Mouse (Mus musculus): ENCODE results near the gene Acot2. TPM values are rescaled to one million over a fixed set of nuclear protein-coding genes. Genes with fewer than 3 reads are reported as not detected.
A peak's percentile ranks its signal among the peaks of the same experiment; 100 is the strongest.

The Acot2 gene
- polyA plus RNA-seq, 1 experiment = 31.1 TPM

DNA sequence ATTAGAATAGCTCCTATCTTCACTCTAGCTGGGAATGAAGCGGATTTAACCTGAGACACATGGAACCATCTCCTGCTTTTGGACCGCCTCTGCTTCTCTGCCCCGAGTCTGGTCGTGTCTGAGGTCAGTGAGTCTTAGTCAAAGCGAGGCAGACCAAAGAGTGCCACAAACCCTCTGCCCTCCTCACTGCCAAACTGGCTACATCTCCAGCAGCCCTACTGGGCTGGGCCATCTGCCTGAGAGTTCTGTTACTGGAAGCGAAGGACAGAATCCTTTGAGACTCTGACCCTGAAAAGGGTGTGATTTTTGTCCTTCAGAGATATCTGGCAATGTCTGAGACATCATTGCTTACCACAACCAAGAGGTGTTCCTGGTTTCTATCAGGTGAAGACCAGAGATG, 8.8 kb upstream of the Acot2 start:
- Histone ChIP-seq H3K36me3 (ENCODE audit: control insufficient read depth, insufficient read depth) (no peaks in the 10 kb centered on the region), H3K4me3 (no peak overlapping the region)
- TF ChIP-seq POLR2AphosphoS2 (IDR thresholded peaks at IDR 0.05; ENCODE audit: insufficient read length, low read depth) (no peak), TCF12 (IDR thresholded peaks at IDR 0.05; ENCODE audit: insufficient read depth, poor library complexity, severe bottlenecking) (no peak), MAX (IDR thresholded peaks at IDR 0.05; ENCODE audit: low read depth) (no peak), MYOG (IDR thresholded peaks at IDR 0.05; ENCODE audit: control insufficient read depth in 1 of 3, insufficient read depth in 1 of 3, insufficient read length in 2 of 3, low read depth in 2 of 3) (no peak), SRF (IDR thresholded peaks at IDR 0.05; ENCODE audit: control insufficient read depth, insufficient read length, low read depth) (no peak), E2F4 (IDR thresholded peaks at IDR 0.05; ENCODE audit: insufficient read depth) (no peak), TCF3 (IDR thresholded peaks at IDR 0.05; ENCODE audit: insufficient read length, low read depth) (no peak), REST (IDR thresholded peaks at IDR 0.05; ENCODE audit: insufficient read depth, insufficient read length) (no peak), POLR2A (IDR thresholded peaks at IDR 0.05; ENCODE audit: insufficient read length, low read depth) (no peak), CEBPB (IDR thresholded peaks at IDR 0.05; ENCODE audit: insufficient read depth, poor library complexity, severe bottlenecking) (no peak), USF1 (IDR thresholded peaks at IDR 0.05; ENCODE audit: low read depth) (no peak), MYOD1 (IDR thresholded peaks at IDR 0.05; ENCODE audit: control insufficient read depth in 1 of 3, insufficient read length in 2 of 3, low read depth in 2 of 3) (no peak)

DNA sequence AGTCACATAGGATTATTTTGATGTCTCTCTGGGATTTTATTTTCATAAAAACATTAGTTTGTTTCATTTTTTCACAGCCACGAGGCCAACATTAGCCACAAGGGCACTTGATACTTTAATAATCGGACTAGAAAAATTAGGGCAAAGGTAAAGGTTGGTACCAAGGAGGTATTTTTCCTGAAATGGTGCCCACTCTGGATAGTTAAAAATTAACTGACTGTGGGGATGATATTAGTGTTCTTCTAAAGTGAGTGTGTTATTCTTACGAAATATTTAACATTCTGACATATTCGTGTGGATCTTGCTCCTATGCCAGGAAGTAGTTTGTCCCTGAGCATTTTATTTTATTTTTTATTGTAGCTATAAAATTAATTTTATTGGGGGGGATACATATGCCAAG, 6.0 kb upstream of the Acot2 start:
- no peak overlapping the region for H3K4me2 ChIP-seq (ENCODE audit: low read depth)
- no peak for TF ChIP-seq TCF3 (IDR thresholded peaks at IDR 0.05; ENCODE audit: insufficient read length, low read depth)
- TF ChIP-seq REST (IDR thresholded peaks at IDR 0.05; ENCODE audit: insufficient read depth, insufficient read length) = no peak
- TF ChIP-seq POLR2A (IDR thresholded peaks at IDR 0.05; ENCODE audit: insufficient read length, low read depth) = no peak
- TF ChIP-seq MYOD1 (IDR thresholded peaks at IDR 0.05; ENCODE audit: control insufficient read depth in 1 of 3, insufficient read length in 2 of 3, low read depth in 2 of 3) = no peak
- TF ChIP-seq SRF (IDR thresholded peaks at IDR 0.05; ENCODE audit: control insufficient read depth, insufficient read length, low read depth) = no peak
- TF ChIP-seq POLR2AphosphoS2 (IDR thresholded peaks at IDR 0.05; ENCODE audit: insufficient read length, low read depth) = no peak
- no peak for TF ChIP-seq CEBPB (IDR thresholded peaks at IDR 0.05; ENCODE audit: insufficient read depth, poor library complexity, severe bottlenecking)
- TF ChIP-seq MAX (IDR thresholded peaks at IDR 0.05; ENCODE audit: low read depth) = no peak
- no peak for TF ChIP-seq USF1 (IDR thresholded peaks at IDR 0.05; ENCODE audit: low read depth)
- TF ChIP-seq TCF12 (IDR thresholded peaks at IDR 0.05; ENCODE audit: insufficient read depth, poor library complexity, severe bottlenecking) = no peak
- TF ChIP-seq MYOG (IDR thresholded peaks at IDR 0.05; ENCODE audit: control insufficient read depth in 1 of 3, insufficient read depth in 1 of 3, insufficient read length in 2 of 3, low read depth in 2 of 3) = no peak
- TF ChIP-seq E2F4 (IDR thresholded peaks at IDR 0.05; ENCODE audit: insufficient read depth) = no peak
- H3K27me3 ChIP-seq (ENCODE audit: control insufficient read depth, insufficient read depth, insufficient read length) = peaks cover 21% of the 10 kb centered on the region
- H3K4me3 ChIP-seq = no peak overlapping the region
- H3K79me2 ChIP-seq (ENCODE audit: control insufficient read depth, insufficient read depth) = no peaks in the 10 kb centered on the region
- no peaks in the 10 kb centered on the region for H3K36me3 ChIP-seq (ENCODE audit: control insufficient read depth, insufficient read depth)
- H3ac ChIP-seq (ENCODE audit: control insufficient read depth, insufficient read length) = no peak overlapping the region

More for the DNA sequence above, 8.8 kb upstream of the Acot2 start:
- Histone ChIP-seq H3K4me2 (ENCODE audit: low read depth) (no peak overlapping the region), H3K79me2 (ENCODE audit: control insufficient read depth, insufficient read depth) (no peaks in the 10 kb centered on the region), H3ac (ENCODE audit: control insufficient read depth, insufficient read length) (no peak overlapping the region), H3K27me3 (ENCODE audit: control insufficient read depth, insufficient read depth, insufficient read length) (peaks cover 22% of the 10 kb centered on the region)

DNA sequence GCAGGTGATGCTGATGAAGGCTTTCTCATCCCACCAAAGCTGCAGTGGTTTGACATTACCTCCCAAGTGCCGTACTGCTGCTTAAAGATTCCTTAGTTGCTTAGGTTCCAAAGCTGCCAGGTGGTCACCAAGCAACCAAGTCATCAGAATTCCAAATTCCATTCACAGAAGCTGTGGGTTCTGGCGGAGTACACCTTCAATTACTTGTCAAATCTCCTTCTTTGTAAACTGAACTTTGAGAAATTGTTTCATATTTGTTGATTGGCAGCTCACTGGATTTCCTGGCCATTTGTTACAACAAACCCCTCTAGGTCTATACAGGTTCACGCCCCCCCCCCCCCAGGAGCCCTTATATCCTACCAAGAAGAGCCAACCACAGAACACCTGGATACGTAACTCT, 2.9 kb upstream of the Acot2 start, which contains the start of gene Heatr4:
Gene Heatr4 (minus strand): TSS at position 101 of the 400 bp plus-strand sequence.
- Histone ChIP-seq H3K36me3 (ENCODE audit: control insufficient read depth, insufficient read depth) (no peaks in the 10 kb centered on the region), H3K79me2 (ENCODE audit: control insufficient read depth, insufficient read depth) (peaks cover 13% of the 10 kb centered on the region), H3K27me3 (ENCODE audit: control insufficient read depth, insufficient read depth, insufficient read length) (no peaks in the 10 kb centered on the region), H3ac (ENCODE audit: control insufficient read depth, insufficient read length) (no peak within 1 kb of the TSS), H3K4me3 (no peak within 1 kb of the TSS), H3K4me2 (ENCODE audit: low read depth) (no peak within 1 kb of the TSS)
- no peak for TF ChIP-seq E2F4 (IDR thresholded peaks at IDR 0.05; ENCODE audit: insufficient read depth)

DNA sequence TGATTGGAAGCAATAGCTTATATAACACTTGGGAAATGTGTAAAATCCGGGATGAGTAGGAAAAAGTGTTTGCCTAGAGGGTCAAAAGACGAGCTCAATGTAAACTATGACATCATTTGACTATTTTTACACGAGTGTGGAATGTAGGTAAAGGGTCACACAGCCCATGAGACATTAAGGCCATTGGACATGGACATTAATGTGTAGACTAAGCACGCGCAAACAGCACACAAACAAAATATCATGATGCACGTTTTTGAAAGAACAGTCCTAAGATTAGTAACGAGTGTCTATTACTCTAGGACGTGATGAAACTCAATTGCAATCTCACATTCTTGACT, 449 bp upstream of the Acot2 start:
- H3K79me2 ChIP-seq (ENCODE audit: control insufficient read depth, insufficient read depth) = peaks cover 15% of the 10 kb centered on the region
- H3K36me3 ChIP-seq (ENCODE audit: control insufficient read depth, insufficient read depth) = peaks cover 5% of the 10 kb centered on the region
- peak overlapping the region; percentile 74 for H3ac ChIP-seq (ENCODE audit: control insufficient read depth, insufficient read length)
- H3K4me3 ChIP-seq = peak overlapping the region; percentile 89
- H3K4me2 ChIP-seq (ENCODE audit: low read depth) = peak overlapping the region; percentile 71
- no peaks in the 10 kb centered on the region for H3K27me3 ChIP-seq (ENCODE audit: control insufficient read depth, insufficient read depth, insufficient read length)
- peak; percentile 99 for TF ChIP-seq CEBPB (IDR thresholded peaks at IDR 0.05; ENCODE audit: insufficient read depth, poor library complexity, severe bottlenecking)
- no peak for TF ChIP-seq POLR2A (IDR thresholded peaks at IDR 0.05; ENCODE audit: insufficient read length, low read depth)
- no peak for TF ChIP-seq TCF3 (IDR thresholded peaks at IDR 0.05; ENCODE audit: insufficient read length, low read depth)
- TF ChIP-seq MYOD1 (IDR thresholded peaks at IDR 0.05; ENCODE audit: control insufficient read depth in 1 of 3, insufficient read length in 2 of 3, low read depth in 2 of 3) = no peak

DNA sequence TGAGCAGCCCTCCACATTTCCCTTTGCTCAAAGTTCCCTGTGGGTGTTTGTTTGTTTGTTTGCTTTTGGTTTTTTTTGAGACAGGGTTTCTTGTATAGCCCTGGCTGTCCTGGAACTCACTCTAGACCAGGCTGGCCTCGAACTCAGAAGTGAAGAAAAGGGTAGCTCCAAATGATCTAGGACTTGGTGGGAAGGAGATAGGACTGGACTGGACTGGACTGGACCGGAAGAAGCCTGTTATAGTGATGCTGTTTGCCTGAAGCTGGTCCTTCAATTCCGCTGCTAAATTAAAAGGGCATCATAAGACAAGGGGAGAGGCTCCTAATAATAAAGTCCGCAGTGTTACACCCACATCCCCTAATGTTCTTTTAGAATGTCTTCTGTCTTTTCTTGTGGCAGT, 822 bp downstream of the Acot2 start:
- peaks cover 12% of the 10 kb centered on the region for H3K36me3 ChIP-seq (ENCODE audit: control insufficient read depth, insufficient read depth)
- no peak for TF ChIP-seq MAX (IDR thresholded peaks at IDR 0.05; ENCODE audit: low read depth)
- no peak for TF ChIP-seq E2F4 (IDR thresholded peaks at IDR 0.05; ENCODE audit: insufficient read depth)
- TF ChIP-seq SRF (IDR thresholded peaks at IDR 0.05; ENCODE audit: control insufficient read depth, insufficient read length, low read depth) = no peak
- no peak for TF ChIP-seq REST (IDR thresholded peaks at IDR 0.05; ENCODE audit: insufficient read depth, insufficient read length)
- TF ChIP-seq POLR2A (IDR thresholded peaks at IDR 0.05; ENCODE audit: insufficient read length, low read depth) = no peak
- H3ac ChIP-seq (ENCODE audit: control insufficient read depth, insufficient read length) = peak overlapping the region; percentile 74
- peaks cover 15% of the 10 kb centered on the region for H3K79me2 ChIP-seq (ENCODE audit: control insufficient read depth, insufficient read depth)
- H3K4me2 ChIP-seq (ENCODE audit: low read depth) = peak overlapping the region; percentile 71
- peak overlapping the region; percentile 89 for H3K4me3 ChIP-seq
- no peaks in the 10 kb centered on the region for H3K27me3 ChIP-seq (ENCODE audit: control insufficient read depth, insufficient read depth, insufficient read length)

All from myocyte (in vitro differentiated cells).